Mouse (Mus musculus) A20 (cell line): Measurements from ENCODE around the gene Trem1.

ENCODE experiments used
- DNase-seq: peaks from one replicate; pipeline ENCODE4 v3.0.0-alpha.2; 2011; ENCODE audit warnings: low read depth, low spot score

Trem1 gene

GRCm38 (mm10) chr17:48267591-48267990 is 35.0 kb downstream of the Trem1 start:
- peak; percentile 52 for DNase-seq

- DNase-seq = no peak
These were observed 35.7 kb downstream of the Trem1 start for GRCm38 (mm10) chr17:48268276-48268675.

GRCm38 (mm10) chr17:48269833-48270232 is 37.3 kb downstream of the Trem1 start:
- no peak for DNase-seq

- no peak for DNase-seq
These were observed 39.6 kb downstream of the Trem1 start for GRCm38 (mm10) chr17:48272158-48272557.

- no peak for DNase-seq
These were observed 40.0 kb downstream of the Trem1 start for GRCm38 (mm10) chr17:48272598-48272997.

- no peak for DNase-seq
These were observed 41.5 kb downstream of the Trem1 start for GRCm38 (mm10) chr17:48274098-48274497.

GRCm38 (mm10) chr17:48274885-48275284 is 42.3 kb downstream of the Trem1 start:
- DNase-seq = peak; percentile 76

- no peak for DNase-seq
These were observed 43.2 kb downstream of the Trem1 start for GRCm38 (mm10) chr17:48275736-48276135.

GRCm38 (mm10) chr17:48278381-48278780 is 45.8 kb downstream of the Trem1 start:
- peak; percentile 33 for DNase-seq

- no peak for DNase-seq
These were observed 46.4 kb downstream of the Trem1 start for GRCm38 (mm10) chr17:48279002-48279401.

GRCm38 (mm10) chr17:48280943-48281738 is 48.6 kb downstream of the Trem1 start:
- no peak for DNase-seq

- DNase-seq = no peak
These were observed 49.1 kb downstream of the Trem1 start for GRCm38 (mm10) chr17:48281739-48282085.

GRCm38 (mm10) chr17:48286765-48287164 is 54.2 kb downstream of the Trem1 start:
- peak; percentile 23 for DNase-seq

- peak; percentile 44 for DNase-seq
These were observed 54.7 kb downstream of the Trem1 start for GRCm38 (mm10) chr17:48287276-48287675.

- DNase-seq = peak; percentile 72
These were observed 61.1 kb downstream of the Trem1 start for GRCm38 (mm10) chr17:48293500-48294194.
